Mouse (Mus musculus) testis, adult 2 months (tissue): ENCODE measurements around the gene Patj.

ENCODE experiments used
- CTCF ChIP-seq: fragments of 200-500 bp; IDR thresholded peaks from 2 replicates; pipeline ENCODE4 v1.5.1; 2012; ENCODE audit warnings: low read depth, mild to moderate bottlenecking, inconsistent platforms, low read length, moderate library complexity; ENCODE audit not compliant: control insufficient read depth, insufficient read depth, insufficient replicate concordance
- POLR2A ChIP-seq: fragments of 200-500 bp; IDR thresholded peaks from 2 replicates; pipeline ENCODE4 v1.6.1; 2012; ENCODE audit warnings: low read depth, mild to moderate bottlenecking, inconsistent platforms, low read length, moderate library complexity; ENCODE audit not compliant: control insufficient read depth

GRCm38 (mm10) chr4:98727959-98728347 is 332.4 kb downstream of the Patj start:
- TF ChIP-seq CTCF, result no peak
- TF ChIP-seq POLR2A, result no peak
